Mouse (Mus musculus): ENCODE results near the gene Htr7.

The Htr7 gene

DNA sequence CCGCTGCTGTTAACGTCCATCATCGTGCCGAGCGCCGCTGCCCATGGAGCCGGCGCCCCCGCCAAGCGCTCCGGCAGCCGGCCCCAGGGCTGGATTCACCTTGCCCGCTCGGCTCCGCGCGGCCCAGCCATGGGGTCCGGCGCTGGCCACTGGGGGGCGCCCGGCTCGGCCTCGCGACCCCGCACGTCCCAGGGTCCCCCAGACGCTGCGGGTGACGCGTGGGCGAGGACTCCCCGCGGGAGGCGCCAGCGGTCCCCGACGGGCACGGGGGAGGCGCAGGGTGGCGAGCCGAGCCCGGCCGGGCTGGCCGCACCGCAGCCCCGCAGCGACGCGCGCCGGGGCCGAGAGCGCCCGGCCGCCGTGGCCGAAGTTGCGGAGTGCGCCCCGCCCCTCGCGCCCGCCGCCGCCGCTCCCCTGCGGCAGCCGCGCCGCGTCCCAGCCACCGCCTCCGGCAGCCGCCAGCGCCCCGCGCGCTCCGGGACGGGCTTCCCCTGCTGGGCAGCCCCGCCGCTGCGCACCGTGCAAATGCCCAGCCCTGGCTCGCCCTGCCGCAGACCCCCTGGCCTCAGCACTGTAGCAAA lies at the start of gene Htr7:
Gene Htr7, minus strand, starts transcription at position 277 of the 581 bp plus-strand sequence.
- in situ Hi-C loops (cut with MboI, MseI) = no loop called here

GRCm38 (mm10) chr19:36103909-36104308 lies 46.6 kb upstream of the Htr7 start:
- in situ Hi-C loops (cut with MboI, MseI) = no loop called here

DNA sequence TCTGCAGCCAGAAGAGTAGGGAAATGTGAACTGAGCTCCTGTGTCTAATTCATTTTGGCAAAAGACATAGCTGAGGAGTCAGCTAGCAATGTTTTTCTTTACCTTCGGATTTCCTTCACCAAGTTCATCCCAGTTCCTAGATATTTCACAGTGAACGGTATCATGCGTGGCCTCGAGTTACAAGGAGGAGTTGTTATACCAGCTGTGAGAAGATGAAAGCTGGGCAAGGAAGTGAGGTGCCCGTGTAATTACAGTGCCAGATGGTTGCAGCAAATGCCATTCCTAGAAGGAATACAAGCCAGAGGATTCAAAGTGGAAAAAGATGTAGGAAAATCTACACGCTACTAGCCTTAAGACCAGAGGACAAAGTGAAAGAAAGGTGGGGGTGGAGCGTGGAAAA lies 41.6 kb upstream of the Htr7 start:
- in situ Hi-C loops (cut with MboI, MseI) = loop anchor here (10.0 kb wide), 2 partner anchors 806 to 1104 kb away; no protein-coding TSS in a partner anchor

DNA sequence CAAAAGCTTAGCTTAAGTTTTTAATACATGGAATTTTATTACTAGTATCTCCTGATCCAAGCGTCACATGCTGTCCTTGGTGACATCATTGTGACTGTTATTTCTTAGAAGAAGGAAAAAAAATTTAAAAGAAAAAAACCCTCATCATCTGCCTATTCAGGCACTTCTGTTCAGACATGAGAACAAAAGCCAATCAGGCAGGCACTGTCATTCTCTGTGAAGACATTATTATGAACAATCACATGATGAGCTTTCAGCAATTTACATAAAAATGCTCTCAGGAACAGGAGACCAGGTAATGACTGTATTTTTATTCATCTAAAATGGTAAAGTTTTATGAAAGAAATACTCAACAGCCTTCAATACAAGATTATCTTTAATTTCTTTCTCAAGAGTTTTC lies 41.0 kb upstream of the Htr7 start:
- in situ Hi-C loops (cut with MboI, MseI) = loop anchor here (10.0 kb wide), 2 partner anchors 807 to 1103 kb away; no protein-coding TSS in a partner anchor

DNA sequence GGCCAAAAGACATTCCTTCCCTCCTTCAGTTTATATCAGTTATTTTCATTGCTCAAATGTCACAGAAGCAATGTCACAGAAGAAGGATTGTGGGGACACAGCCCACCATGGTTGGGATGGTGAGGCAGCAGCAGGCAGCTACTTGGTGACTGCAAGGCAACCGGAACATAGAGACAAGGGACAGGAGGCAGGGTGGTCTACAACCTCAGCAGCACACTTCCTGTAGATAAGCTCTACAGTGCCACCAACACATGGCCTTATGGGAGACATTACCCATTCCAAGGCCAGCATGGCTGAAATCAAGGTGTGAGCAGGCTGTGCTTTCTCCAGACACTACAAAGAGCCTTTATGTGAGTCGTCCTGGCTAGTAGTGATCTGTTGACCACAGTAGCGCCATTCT lies 39.9 kb upstream of the Htr7 start:
- in situ Hi-C loops (cut with MboI, MseI) = loop anchor here (10.0 kb wide), 2 partner anchors 808 to 1102 kb away; no protein-coding TSS in a partner anchor

DNA sequence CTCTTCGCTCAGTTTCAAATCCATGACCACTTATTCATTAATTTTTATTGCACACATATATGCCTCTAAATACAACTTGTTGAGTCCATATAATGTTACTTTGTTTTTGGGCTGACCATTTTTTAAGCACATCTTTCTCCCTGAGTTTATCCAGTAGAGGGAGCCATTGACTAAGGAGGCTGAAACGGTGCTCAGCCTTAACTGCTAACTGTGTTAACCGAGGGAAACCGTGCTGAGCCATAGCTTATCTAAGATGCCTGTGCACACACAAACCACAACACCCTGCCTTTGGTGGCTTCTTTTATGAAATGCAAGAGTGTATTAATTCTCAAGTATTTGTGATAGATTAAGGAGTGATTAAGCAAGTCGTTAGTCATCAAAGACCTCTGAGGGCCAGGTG lies 33.5 kb upstream of the Htr7 start:
- in situ Hi-C loops (cut with MboI, MseI) = loop anchor here (10.0 kb wide), 2 partner anchors 814 to 1096 kb away; no protein-coding TSS in a partner anchor

DNA sequence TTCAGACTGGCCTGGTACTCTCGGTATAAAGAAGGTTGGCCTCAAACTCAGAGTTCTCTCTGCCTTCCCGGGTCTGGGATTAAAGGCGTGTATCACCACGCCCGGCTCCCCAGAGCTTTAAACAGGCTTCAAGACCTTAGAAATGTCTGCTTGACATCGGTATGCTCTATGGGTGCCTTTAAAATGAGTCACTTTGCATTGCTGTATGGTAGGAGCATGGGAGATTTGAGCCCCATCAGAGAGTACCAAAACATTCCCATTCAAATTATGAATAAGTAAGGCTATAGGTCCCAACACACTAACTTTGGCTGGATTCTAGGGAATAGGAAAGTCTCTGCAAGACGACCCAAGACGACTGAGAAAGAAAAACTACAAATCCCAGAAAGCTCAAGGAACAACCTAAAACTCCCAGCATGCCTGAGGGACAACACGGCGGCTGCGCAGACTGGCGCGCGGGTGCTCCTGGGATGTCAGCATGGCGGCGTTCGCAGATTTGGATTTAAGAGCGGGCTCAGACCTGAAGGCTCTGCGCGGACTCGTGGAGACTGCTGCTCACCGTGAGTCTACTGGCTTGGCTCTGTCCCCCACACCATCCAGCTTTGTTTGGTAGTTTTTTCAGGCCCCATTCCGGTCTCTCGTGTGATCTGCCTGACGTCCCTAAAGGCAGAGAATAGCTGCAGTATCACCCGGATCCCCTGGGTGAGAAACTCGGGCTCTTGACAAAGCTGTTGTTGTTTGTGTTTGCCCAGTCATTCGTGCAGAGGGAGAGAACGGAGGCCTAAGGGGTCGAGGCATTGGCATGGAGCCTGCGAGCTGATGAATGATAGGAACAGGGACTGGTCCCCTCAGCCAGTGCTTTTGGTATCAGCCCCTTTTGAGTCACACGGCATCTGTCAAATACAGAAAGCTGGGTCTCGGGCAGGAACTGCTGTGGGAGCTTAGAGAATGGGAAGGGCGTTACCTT lies 26.2 kb upstream of the Htr7 start, which contains the start of gene Rpp30:
Gene Rpp30, plus strand, starts transcription at position 455 of the 964 bp plus-strand sequence.
- in situ Hi-C loops (cut with MboI, MseI) = loop anchor here (5.0 kb wide), 1 partner anchor 956 kb away; no protein-coding TSS in a partner anchor

DNA sequence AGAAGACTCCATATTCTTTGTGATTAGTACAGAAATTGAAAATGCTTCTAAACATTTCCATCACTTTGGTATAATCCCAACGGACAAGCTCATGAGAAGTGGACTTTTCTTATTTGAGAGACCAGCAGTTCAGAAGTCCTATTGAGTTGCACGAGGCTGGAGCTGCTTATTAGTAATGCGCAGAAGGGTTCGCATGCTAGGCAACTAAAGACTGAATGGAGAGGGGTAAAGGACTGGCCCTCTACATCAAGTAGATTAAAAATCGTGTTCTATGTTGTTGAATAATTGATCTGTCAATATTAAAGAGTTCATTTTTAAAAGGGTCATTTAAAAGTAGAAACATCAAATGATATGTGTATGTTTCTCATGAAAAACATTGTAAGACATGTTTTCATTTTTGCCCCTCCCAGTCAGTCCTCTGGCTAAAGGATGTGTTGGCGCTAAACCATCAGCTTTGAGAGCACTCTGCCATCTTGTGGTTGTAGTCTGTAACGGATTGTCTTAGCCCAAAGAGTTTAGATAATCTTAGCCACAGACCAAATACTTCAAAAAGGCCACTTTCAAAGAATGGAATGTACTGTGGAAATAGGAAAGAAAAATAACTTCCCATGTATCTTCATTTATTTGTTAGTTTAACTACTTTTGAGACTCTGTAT lies 25.4 kb upstream of the Htr7 start:
- in situ Hi-C loops (cut with MboI, MseI) = loop anchor here (5.0 kb wide), 1 partner anchor 955 kb away; no protein-coding TSS in a partner anchor

DNA sequence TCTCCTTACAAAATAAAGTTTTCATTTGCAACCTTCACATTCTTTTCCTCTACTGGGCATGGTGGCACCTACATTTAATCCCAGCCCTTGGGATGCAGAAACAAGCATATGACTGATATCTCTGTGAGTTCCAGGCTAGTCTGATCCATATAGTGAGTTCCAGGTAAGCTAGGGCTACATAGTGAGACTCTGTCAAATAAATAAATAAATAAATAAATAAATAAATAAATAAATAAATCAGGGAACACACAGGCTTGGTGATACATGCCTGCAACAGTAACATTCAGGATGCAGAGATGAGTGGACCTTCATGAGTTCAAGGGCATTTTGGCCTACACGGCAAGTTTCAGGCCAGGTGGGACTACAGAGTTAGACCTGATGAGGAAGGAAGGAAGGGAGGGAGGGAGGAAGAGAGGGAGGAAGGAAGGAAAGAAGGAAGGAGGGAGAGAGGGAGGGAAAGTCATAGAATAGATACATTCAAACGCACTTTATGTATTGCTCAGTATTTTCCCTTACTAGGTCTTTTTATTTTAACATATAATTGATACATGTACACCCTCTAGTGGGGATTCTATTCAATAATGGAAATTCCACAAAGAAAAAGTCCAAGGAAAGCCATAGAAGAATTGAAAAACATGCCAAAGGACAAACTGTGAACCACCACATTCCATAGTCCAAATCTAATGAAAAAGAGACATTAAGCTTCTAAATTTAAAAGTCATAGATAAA lies 5.7 kb upstream of the Htr7 start:
- in situ Hi-C loops (cut with MboI, MseI) = no loop called here

GRCm38 (mm10) chr19:36056502-36057221 lies 645 bp downstream of the Htr7 start:
- in situ Hi-C loops (cut with MboI, MseI) = no loop called here

DNA sequence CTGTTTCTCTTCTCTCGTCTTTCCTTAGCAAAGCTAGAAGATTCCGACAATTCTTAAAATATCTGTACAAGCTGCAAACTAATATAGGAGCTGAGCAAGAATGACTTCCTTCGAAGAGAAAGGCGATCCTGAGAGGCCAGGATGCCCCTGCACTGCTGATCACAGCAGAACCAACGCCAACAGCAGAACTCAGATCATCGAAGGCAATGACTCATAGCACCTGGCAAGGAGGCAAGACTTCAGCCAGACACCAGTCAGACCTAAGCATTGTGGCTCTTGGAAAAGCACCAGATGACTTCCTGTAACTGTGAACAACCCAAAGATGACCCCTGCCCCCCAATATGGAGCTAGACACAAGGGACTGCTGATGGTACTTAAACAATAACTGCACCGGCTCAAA lies 11.3 kb downstream of the Htr7 start:
- in situ Hi-C loops (cut with MboI, MseI) = no loop called here

DNA sequence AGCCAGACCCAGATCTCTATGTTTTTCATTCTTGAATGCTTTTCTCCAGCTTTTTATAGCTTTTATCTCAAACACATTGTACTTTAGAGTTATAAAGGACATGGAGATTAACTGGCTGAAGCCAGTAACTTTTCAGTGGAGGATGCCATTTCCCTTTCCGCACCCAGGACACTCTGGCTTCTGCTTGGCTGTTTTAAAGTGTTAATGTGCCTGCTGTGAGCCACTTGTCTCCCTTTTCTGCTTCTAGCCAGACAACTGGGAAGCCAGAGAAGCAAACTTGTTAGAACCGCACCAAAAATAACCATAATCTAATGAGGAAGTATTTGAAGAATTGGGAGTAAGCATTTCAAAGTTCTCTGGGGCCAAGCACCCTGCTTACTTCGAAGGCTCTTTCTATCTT lies 42.5 kb downstream of the Htr7 start:
- in situ Hi-C loops (cut with MboI, MseI) = loop anchor here (10.0 kb wide), 1 partner anchor 1650 kb away; no protein-coding TSS in a partner anchor

DNA sequence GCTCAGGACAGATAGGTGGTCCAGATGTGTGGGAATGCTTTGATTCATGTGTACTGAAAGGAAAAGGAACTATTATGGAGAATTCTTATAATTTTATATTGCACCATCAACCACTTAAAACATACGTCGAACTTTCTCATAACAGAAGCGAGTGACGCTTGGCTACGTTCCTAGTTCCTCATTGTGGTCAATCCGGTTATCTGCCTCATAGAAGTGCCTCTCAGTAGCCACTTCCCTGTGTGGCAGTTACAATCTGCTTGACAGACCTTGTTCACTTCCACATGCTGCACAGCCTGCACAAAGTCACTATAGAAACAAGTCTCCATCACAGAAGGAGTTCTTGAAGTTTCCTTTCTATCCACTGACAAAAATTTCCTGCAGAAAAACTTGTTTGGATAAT lies 51.0 kb downstream of the Htr7 start:
- in situ Hi-C loops (cut with MboI, MseI) = no loop called here

GRCm38 (mm10) chr19:36004961-36005360 lies 52.3 kb downstream of the Htr7 start:
- in situ Hi-C loops (cut with MboI, MseI) = no loop called here

DNA sequence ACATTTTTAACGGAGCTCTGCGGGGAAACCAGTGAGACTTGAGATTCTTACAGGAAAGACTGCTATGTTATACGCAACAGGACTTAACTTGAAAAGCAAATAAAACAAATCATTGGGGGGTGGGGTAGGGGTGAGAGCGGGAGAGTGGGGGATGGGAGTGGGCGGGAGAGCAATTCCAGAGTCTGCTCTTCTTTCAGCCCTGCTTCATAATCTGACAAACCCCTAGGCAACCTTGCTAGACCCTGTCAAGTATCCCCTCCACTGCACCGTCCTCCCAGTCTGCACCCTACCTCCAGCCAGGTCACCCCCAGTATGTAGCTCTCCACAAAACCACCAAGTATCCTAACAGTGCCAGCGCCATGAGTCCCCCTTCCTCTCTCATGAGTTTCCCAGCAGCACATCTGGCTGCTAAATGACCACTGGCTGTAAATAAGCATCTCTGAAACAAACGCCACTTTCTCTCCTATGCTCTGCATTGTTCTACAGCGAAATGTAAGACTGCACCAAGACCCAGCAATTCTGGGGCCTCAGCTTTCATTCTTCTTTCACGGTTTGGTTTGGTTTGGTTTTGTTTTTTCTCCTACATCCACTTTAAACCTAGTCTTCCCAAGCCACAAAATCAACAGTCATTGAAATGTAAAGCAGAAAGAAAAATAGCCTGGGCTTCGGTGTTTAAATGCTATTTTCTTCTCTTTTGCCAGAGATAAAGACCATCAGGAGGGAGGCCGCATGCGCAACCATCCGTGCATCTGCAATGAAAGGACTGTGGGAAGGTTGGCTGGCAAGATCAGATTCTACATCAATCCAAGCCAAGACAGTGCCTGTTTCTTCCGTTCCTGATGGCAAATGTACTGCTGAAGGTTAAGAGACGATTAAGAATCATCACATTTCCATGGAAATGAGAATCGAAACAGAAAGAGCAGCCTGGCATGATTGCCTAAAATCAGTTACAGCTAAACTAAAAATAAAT lies 54.5 kb downstream of the Htr7 start:
- in situ Hi-C loops (cut with MboI, MseI) = no loop called here

GRCm38 (mm10) chr19:36001512-36001911 lies 55.8 kb downstream of the Htr7 start:
- in situ Hi-C loops (cut with MboI, MseI) = no loop called here

- in situ Hi-C loops (cut with MboI, MseI) = no loop called here
Observed at GRCm38 (mm10) chr19:36000955-36001354, 56.4 kb downstream of the Htr7 start.

DNA sequence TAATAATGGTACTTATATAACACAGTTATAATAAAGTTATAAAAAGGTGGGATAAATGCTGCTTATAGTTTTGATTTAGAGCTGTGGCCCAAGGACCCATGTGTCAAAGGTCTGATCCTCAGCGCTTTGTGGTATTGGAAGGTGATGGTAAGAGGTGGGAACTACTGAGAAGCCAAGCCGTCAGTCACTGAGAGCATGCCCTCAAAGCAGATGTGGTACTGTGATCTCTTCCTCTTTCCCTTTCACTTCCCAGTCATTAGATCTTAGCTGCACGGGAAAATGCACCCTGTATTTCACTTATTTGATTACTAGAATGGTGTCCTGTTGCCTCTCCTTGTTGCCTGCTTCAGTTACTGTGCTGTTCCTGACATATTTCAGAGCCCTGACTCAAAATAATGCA lies 59.9 kb downstream of the Htr7 start:
- in situ Hi-C loops (cut with MboI, MseI) = no loop called here

- in situ Hi-C loops (cut with MboI, MseI) = no loop called here
Observed at GRCm38 (mm10) chr19:35987461-35987860, 69.8 kb downstream of the Htr7 start.

Data from T-helper 2 cell (primary cell).